Mouse (Mus musculus): Measurements from ENCODE around the gene Traf3ip2. TPM values are rescaled to one million over a fixed set of nuclear protein-coding genes. Genes with fewer than 3 reads are reported as not detected.

The Traf3ip2 gene
- polyA plus RNA-seq, 1 experiment from 2014 or later: 6.7 TPM

- Histone ChIP-seq H3K4me2 (ENCODE audit: low read length) (no peak overlapping the region), H3K9me3 (ENCODE audit: control insufficient read depth, low read length) (no peaks in the 10 kb centered on the region), H3K4me3 (ENCODE audit: low read length) (no peak overlapping the region), H3K36me3 (ENCODE audit: control insufficient read depth, insufficient read depth, low read length) (no peaks in the 10 kb centered on the region), H3K4me1 (ENCODE audit: control insufficient read depth, insufficient read depth, low read depth, low read length) (peaks cover 2% of the 10 kb centered on the region; the same call in 1 of the 2 replicates), H3K27me3 (replicated peaks; ENCODE audit: control insufficient read depth, insufficient read depth, low read length) (no peaks in the 10 kb centered on the region), H3K9ac (ENCODE audit: low read depth, low read length) (no peak overlapping the region), H3K27ac (ENCODE audit: low read depth, low read length) (no peak overlapping the region)
- 78% methylated on average over 2 of the region's 2 CpGs for WGBS
- ATAC-seq: no peak
Measured at GRCm38 (mm10) chr10:39692152-39692551, 79.4 kb downstream of the Traf3ip2 start.

Other genes with a start within 250 kb of the Traf3ip2 start
- gene Fyn, start 244.1 kb upstream of the Traf3ip2 start, polyA plus RNA-seq (2015; fragmentation: Nextera tagmentation; extraction: Ambion mirVana): 74.1 and 74.9 TPM in 2 replicates
- gene Rev3l, start 119.2 kb downstream of the Traf3ip2 start, polyA plus RNA-seq (2015; fragmentation: Nextera tagmentation; extraction: Ambion mirVana): 32.2 and 32.8 TPM in 2 replicates